Mouse (Mus musculus): ENCODE data around the gene Pidd1.
"Not testable (repeated sequence)": the region's sequence is repeated elsewhere in the genome, so short reads cannot be mapped to it uniquely, and the experiment has no call there.

The Pidd1 gene

DNA sequence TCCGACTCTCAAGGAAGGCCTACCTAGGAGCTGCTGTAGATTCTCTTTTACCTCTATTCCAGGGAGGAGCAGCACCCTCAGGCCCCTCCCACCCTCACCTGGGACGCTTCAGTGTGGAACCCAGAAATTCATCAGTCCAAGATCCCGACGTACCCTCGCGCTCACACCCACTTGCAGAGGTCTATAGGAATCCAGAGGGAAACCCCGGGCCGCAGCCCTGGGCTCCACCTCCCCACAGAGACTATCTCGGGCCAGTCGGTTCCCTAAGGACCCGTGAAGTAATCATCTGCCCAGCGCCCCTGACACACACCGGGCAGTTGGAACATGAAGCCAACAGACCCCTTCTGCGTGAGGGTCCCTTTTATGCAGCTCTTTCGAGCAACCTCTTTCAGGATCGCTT, 30.5 kb downstream of the Pidd1 start:
- DNase-seq, result peak; percentile 46

GRCm38 (mm10) chr7:141411667-141412066, 32.2 kb downstream of the Pidd1 start:
- DNase-seq, result no peak

- DNase-seq, result peak; percentile 37
Measured at GRCm38 (mm10) chr7:141410631-141411030, 33.2 kb downstream of the Pidd1 start.

- peak; percentile 94 for DNase-seq
Measured at GRCm38 (mm10) chr7:141408833-141409232, 35.0 kb downstream of the Pidd1 start.

GRCm38 (mm10) chr7:141407670-141408069, 36.2 kb downstream of the Pidd1 start:
- DNase-seq, result not testable (repeated sequence)

DNA sequence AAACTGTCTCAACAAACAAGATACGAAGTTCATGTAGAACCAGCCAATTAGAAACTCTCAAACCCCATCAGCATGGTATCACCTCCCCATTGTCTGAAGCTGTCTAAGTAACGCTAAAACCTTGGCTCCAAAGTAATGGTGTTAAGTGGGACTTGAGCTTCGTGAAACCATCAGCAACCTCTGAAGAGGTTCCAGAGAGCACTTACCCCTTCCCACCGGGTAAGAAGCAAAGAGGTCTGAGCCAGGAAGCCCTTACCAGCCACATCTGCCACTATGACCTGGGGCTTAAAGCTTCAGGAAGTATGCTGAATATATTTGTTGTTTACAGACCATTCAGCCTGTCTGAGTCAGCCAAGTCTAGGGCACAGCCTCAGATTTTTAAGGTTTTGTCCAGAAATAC, 38.4 kb downstream of the Pidd1 start:
- DNase-seq, result no peak

- peak; percentile 43 for DNase-seq
Measured at GRCm38 (mm10) chr7:141403305-141403704, 40.5 kb downstream of the Pidd1 start.

DNA sequence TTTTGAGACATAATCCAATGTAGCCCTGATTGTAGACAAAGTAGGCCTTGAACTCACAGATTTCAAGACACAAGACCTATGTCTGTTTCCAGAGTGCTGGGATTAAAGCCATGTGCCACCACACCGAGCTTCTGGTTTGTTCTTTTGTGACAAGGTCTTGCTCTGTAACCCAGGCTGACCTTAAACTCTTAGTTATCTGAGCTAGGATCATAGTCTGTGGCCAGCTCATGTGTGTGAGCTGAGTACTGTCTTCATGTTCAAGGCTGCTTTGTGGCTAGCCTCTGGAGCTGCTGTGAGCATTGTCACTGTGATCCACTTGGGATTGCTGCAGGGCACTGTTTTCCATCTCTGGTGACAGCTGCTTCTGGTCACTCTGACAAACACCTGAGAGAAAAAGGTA, 48.5 kb downstream of the Pidd1 start:
- DNase-seq, result no peak

DNA sequence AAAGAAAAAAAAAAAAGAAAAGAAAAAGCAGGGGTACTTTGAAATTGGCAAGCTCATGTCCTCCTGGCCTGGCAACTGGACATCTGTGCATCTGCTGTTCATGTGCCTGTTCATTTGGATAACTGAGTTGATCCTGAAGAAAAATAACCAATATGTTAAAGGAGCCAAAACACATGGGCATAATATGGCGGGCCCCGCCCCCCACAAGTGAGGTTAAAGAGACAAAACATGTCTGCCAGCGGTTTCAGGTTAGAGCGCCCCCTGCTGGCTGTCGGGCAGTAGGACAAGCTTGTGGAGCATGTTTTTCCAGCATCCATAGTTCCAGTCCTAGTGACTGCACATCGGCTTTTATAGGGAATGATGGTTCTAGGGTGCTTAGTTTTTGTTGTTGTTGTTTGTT, 49.1 kb downstream of the Pidd1 start:
- DNase-seq, result no peak

DNA sequence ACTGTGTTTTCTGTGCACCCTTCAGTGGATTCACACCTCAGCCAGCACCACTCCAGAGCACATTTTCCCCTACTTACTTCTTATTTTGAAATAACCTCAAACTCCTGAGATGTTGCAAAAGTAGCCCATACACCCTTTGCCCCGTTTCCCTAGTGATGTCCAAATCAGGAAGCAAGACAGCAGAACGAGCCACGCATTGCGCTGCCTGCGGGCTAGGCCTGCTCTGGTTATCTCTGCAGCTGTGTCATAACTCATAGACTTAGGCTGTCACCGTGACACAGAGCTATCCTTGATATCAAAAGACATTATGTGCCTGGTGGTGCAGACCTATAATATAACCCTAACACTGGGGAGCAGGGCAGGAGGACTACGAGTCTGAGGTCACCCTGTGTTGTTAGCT, 49.7 kb downstream of the Pidd1 start:
- no peak for DNase-seq

GRCm38 (mm10) chr7:141392552-141393222, 51.1 kb downstream of the Pidd1 start:
- no peak for DNase-seq

- peak; percentile 92 for DNase-seq
Measured at GRCm38 (mm10) chr7:141391625-141392551, 51.9 kb downstream of the Pidd1 start, which contains the start of gene Taldo1. Gene Taldo1 (plus strand): TSS chr7:141392199.

DNA sequence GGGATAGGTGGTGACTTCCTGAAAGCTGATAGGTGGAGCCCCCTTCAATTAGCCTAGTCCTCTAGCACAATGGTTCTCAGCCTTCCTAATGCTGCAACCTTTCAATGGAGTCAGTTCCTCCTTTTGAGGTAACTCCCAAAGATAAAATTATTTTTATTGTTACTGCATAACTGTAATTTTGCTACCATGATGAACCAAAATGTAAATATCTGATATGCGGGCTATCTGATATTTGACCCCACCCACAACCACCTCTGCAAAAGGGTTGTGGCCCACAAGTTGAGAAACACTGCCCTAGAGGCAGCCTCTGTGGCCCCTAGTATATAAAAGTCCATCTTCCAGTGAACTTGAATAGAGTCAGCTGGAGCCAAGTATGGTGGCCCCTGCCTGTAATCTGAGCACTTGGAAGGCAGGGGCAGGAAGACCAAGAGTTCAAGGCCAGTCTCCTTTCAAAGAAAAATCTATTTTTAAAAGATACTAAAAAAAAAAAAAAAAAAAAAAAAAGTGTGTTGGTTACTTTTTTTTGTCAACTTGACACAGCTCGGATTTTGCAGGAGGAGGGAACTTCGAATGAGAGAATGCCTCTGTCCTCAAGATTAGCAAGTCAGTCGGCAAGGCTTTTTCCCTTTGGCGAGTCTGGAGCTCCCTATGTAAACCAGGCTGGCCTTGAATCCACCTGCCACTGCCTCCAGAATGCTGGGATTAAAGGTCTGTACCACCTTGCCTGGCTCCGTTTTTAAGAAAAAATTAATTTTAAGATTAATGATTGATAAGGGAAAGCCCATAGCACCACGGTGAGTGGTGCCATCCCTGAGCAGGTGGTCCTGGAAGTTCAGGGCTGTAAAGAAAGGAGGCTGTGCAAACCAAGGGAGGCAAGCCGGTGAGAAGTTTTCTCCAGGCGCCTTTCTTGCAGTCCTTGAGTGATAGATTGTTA, 53.2 kb downstream of the Pidd1 start:
- no peak for DNase-seq

DNA sequence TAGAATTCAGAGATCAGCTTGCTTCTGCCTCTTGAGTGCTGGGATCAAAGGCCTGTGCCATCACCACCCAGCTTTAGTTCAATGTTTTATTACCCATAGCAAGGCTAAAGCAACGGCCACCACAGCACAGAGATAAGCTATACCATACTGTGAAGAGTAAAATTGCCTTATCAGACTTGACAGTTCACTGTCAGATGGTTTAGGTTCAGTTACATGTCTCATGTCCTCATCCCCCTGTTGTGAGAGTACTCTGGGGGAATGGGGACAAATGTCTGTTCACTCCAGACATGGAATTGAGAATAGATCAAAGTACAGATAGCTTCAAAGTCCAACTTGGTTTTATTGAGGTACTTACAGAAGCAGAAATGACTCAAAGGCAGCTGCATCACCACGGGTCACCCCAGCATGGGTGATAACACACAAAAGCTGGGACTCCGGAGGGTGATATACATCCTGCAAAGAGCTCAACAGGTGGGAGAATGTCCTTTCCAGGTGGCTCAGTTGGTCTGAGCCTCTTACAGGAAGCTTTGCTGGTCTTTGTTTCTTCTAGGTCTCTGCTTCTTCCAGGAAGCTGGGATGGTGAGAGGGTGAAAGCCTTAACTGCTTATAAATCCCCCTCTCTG, 55.2 kb downstream of the Pidd1 start:
- no peak for DNase-seq

Measured in cerebellum, adult 11 months (tissue).